Mouse (Mus musculus): ENCODE data around the gene St6galnac4. TPM values are rescaled to one million over a fixed set of nuclear protein-coding genes. Genes with fewer than 3 reads are reported as not detected.
A peak's percentile ranks its signal among the peaks of the same experiment; 100 is the strongest.

St6galnac4 gene
- total RNA-seq, 1 experiment from 2014 or later: 13.6 TPM

DNA sequence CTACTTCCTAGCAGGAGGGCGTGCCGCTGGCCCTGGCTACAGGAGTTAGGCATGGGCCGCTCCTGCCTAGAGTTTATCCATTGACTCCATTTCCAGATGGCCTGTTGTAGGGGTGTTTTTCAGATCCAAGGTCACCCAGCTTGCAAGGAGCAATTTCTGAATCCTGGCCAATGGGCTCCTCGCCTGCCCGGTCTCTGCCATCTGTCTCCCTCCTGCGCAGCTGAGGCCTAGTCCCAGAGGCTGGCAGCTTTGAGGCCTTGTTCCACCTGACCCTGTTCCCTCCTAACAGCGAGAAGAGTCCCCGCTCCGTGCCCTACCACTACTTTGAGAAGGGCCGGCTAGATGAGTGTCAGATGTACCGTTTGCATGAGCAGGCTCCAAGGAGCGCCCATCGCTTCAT, 9.8 kb downstream of the St6galnac4 start:
- no peak for ATAC-seq (ENCODE audit: extremely low read depth, insufficient number of reproducible peaks, low FRiP score, poor library complexity, severe bottlenecking)

DNA sequence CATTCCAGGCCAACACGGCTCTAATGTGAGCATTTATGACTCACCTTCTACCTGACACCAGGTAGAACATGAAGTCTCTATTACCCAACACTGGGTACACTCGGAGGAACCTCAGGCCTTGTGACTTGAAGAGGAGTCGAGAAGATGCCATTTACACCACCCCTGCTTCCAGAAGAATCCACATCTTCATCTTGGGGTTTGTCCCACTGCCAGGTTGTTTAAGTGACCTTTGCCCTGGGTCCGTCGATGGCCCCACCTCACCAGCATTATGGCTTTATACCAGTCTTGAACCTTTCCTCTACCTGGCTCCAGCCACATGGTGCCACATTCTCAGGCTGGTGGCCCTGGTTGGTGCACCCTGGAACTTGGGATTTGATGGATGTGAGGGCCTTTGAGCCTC, 10.4 kb downstream of the St6galnac4 start:
- ATAC-seq (ENCODE audit: extremely low read depth, insufficient number of reproducible peaks, low FRiP score, poor library complexity, severe bottlenecking): no peak

DNA sequence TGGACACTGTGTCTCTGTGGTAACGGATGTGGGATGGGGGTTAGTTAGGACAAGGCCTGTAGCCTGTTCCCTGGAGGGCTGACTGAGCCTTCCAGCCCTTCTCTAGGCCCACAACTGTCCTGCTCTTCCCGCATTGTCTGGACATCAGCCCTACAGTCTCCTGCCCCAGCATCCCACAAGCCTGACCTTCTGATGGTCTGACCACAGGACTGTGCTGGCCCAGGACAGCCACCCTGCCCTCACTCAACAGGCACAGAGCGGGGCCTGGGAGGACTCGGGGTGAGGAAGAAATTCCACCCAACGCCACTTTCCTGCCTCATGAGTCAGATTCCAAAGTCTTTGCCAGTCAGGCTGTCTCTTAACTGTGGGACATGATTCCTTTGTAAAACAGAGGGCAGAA, 10.8 kb downstream of the St6galnac4 start:
- no peak for ATAC-seq (ENCODE audit: extremely low read depth, insufficient number of reproducible peaks, low FRiP score, poor library complexity, severe bottlenecking)

DNA sequence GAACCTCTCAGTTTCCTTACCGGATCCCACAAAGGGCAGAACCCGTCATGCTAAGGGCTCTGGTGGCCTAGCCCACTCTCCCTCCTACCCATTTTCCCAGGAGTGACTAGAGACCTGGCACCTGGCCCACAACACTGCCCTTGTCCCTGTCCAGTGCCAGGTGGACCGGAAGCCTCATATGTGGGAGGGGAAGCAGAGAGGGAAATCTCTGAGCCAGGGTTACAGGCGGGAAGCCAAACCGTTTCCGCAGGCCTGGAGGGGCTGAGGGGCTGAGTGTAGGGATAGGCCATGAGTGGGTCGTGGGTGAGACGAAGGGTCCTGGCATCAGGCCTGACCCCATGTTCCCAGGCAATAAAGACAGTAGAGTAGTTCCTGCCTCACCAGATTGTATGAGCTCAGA, 11.6 kb downstream of the St6galnac4 start:
- ATAC-seq (ENCODE audit: extremely low read depth, insufficient number of reproducible peaks, low FRiP score, poor library complexity, severe bottlenecking): no peak

DNA sequence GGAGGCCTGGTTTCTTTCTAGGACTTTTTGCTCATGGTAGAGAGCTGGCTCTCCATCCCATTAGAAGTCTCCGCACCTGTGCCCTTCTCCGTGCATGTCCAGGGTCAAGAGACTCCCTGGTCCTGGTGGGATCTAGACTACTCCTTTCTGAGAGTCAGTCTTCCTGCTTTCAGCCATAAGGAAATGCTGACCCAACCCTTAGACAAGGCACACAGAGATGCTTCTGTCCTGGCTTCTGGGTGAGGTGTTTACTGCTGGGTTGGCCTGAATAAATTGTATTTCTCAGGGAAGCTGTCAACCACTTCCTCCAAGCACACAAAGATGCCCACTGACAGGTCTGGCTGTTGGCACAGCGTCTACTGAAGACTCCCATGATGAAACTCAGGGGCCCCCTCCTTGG, 12.5 kb downstream of the St6galnac4 start, which contains the start of gene St6galnac6:
TSS of gene St6galnac6 (plus strand) at position 301 of the 400 bp plus-strand sequence.
- ATAC-seq (ENCODE audit: extremely low read depth, insufficient number of reproducible peaks, low FRiP score, poor library complexity, severe bottlenecking): no peak

DNA sequence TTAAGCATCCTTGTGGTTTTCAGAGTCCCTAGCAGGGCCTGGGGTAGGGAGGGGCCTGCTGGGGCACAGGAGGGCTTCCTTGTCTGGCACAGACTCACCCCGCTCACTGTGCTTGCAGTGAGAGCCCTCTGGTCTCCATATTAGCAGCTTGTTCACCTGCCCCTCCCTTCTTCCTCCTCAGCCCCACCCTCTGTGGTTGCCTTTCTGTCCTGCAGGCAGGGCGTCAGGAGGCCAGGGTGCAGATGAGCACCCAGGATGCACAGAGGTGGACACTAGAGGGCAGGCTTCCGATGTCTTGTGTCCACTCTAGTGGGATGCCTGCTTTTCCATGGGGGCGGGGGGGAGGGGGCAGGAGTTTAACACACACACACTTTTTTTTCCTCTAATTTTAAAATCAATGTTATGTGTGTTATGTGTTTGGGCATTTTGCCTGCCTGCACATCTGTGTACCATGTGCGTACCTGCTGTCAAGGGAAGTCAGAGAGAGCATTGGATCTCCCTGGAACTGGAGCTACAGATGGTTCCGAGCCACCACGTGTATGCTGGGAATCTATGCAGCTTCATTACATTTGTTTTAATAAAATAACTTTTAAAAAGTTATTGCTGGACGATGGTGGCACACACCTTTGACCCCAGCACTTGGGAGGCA, 14.6 kb downstream of the St6galnac4 start:
- peak; percentile 34; the same call in 1 of the 2 replicates for ATAC-seq (ENCODE audit: extremely low read depth, insufficient number of reproducible peaks, low FRiP score, poor library complexity, severe bottlenecking)

DNA sequence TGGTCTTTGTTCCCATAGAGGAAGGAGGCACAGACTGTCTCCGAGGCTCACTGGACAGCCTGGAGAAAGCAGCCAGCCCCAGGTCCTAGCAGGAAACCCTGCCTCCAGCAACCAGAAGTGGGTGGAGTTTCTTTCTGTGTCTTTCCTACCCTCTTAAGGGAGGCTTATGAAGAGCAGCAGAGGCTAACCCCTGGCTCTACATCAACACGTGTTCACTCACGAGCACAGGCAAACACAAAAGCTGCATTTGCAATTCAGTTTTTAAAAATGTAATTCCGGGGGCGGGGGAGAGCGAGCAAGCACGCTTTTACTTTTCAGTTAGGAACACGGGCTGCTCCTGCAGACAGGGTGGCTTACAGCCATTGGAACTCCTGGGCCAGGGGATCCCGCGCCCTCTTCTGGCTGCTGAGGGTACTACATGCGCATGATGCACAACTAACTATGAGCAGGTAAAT, 15.7 kb downstream of the St6galnac4 start:
- peak; percentile 66 for ATAC-seq (ENCODE audit: extremely low read depth, insufficient number of reproducible peaks, low FRiP score, poor library complexity, severe bottlenecking)

DNA sequence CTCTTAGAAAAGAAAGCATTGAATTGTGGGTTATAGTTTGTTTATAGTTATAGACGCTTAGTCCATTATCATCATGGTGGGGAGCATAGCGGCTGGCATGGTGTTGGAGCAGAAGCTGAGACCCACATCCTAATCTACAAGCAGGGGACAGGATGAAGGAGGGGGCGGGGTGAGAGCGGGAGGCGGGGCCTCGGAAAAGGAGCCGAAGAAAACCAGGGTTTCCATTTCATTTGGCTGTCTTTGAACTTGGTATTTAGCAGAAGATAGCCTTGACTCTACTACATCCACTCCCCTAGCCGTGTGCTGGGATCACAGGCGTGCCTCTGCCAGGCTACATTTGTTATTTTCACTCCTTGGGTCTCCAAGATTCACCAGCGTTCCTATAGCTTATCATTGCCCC, 17.7 kb downstream of the St6galnac4 start:
- ATAC-seq (ENCODE audit: extremely low read depth, insufficient number of reproducible peaks, low FRiP score, poor library complexity, severe bottlenecking): no peak

DNA sequence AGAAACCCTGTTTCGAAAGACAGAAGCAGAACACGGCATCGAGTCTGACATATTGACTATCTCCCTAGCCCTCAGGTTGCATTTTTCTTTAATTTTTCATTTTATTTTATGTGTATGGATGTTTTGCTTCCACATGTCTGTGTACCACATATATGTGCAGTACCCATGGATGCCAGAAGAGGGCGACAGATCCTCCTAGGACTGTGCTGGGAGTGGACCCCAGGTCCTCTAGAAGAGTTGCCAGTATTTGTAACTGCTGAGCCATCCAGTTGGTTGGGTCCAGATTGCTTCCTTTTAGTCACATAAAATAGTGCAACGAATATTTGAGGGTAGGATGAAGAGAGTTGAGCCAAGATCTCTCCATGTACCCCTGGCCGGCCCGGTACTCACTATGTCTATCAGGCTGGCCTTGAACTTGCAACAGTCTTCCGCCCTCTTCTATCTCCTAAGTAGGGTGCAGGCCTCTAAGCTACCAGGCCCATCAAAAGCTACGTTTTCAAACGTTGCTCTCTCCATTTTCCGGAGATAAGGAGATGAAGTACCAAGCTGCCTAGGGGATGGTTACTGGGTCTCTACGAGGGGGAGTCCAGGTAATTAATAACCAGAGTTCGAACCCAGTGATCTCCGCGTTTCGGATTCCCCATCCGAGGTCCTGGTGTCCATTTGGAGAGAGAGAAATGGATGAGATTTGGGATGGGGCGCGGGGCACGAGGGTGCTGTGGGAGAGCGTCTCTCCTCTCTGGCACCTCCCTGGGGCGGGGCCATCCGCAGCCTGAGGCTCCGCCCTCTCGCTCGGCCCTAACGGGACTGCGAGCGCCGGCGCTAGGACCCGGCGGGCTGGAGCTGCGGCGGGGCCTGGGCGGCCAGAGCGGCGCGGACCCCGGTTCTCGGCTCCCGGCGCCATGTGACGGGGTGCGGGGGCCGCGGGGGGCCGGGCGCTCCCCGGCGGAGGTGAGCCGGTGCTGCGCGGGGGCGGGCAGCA, 19.6 kb downstream of the St6galnac4 start:
- peak; percentile 31 for ATAC-seq (ENCODE audit: extremely low read depth, insufficient number of reproducible peaks, low FRiP score, poor library complexity, severe bottlenecking)

DNA sequence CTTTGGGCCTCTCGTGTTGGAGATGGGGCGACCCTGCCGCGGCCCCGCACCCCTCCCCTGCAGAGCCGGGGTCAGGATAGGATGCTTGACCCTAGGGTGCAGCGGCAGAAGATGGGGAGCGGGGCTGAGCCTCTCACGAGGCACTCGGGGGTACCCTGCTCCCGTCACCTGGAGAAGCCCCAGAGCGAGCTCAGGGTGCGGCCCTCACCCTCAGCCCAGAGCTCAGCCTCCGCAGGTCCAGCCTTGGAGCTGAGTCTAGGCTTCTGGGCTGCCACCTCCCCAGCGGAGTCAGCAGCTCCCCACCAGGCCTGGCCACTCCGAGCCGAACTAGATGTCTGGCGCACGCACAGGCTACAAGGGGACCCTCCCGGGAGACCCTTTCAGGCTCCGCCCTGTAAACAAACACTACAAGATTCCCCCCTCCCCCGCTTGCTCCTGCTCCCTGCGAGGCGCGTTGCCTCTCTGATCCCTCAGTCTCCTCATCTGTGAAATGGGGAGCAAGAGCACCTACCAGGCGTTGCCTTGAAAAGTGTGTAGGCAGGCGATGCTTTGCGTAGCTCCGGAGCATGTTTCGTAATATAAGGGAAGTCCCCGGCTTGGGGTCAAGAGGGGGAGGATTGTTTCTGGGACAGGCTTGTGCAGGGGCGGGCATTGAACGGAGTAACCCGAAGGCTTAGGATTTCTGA, 20.5 kb downstream of the St6galnac4 start:
- peak; percentile 23; the same call in 1 of the 2 replicates for ATAC-seq (ENCODE audit: extremely low read depth, insufficient number of reproducible peaks, low FRiP score, poor library complexity, severe bottlenecking)

DNA sequence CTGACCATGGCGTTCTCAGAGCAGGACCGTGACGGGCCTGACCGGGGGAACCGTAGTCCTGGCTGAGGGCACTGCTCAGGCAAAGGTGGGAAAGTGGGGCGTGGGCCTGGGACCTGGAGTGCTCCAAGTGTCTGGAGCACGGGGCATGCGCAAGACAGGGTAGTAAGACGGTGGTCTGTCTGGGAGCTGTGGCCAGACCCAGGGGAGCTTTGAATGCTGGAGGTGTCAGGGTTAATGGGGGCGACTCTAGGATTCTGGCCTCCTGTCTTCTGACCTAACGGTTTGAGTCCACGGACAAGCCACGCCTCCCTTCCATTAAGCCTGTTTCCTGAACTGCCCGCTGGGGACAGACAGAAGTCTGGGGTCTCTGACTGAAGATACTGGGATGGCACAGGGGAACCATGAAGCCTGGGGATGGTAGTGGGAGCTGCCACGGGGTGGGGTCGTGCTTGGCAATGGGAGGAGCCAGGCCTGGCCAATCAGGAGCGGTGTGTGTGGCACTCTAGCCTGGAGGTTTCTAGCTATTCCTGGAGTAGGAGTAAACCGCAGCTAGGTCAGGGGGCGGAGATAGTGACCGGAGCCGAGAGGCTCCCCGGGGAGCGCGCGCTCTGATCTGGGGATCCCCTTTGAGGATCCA, 21.4 kb downstream of the St6galnac4 start:
- peak; percentile 20; the same call in 1 of the 2 replicates for ATAC-seq (ENCODE audit: extremely low read depth, insufficient number of reproducible peaks, low FRiP score, poor library complexity, severe bottlenecking)

DNA sequence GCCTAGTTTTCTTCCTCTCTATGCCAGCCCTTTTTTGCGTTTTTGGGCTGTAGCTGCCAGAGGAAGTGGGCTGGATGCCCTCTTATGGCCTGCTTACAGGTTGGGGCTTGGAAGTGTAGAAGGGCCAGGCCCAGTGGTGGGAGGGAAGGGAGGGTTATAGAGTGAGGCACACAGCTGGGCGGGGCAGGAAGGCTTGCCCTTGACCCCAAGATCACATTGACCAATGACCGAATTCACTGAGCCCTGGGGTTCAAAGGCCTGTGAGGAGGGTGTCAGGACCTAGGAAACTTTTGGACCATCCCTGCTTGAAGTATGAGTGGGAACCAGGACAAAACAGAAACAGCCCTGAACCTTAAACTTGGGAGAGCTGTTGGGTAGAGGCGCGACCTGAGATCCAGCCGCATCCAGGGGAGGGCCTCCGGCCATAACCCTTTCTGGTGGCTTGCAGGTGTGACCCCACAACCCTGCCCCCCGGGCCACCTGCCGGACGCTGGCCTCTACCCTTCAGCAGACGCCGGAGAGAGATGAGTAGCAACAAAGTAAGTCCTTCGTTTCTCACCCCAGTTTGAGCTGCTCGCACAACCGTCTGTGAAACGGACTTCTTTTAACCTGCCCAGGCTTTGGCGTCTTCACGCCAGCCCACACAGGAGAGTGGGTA, 22.0 kb downstream of the St6galnac4 start:
- no peak for ATAC-seq (ENCODE audit: extremely low read depth, insufficient number of reproducible peaks, low FRiP score, poor library complexity, severe bottlenecking)

DNA sequence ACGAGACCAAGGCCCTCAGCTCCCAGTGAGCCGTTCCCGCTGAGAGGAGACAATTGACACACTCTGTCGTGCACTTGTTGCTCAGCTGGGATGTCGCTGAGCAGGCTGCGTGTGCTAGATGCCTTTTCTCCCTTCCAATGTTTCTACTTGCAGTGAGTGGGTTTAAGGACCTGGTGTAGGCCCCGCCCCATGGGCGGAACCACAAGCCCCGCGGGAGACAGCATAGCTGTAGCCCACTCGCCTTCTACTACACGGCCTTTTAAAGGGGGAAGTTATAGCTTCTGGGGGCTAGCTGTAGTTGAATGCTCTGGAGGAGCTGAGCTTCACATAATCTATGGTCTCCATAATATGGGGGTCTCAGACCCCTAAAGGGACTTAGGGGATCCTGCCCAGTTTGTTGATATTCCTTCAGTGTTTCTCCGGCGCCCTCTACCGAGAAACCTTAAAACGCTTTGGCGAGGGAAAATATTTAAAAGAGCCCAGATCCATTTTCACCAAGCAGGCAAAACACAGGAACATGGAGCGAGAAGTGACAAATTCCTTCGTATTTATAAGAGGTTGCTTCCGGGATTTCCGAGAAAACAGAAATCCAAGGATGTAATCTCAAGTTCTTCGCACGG, 23.8 kb downstream of the St6galnac4 start:
- ATAC-seq (ENCODE audit: extremely low read depth, insufficient number of reproducible peaks, low FRiP score, poor library complexity, severe bottlenecking): no peak

DNA sequence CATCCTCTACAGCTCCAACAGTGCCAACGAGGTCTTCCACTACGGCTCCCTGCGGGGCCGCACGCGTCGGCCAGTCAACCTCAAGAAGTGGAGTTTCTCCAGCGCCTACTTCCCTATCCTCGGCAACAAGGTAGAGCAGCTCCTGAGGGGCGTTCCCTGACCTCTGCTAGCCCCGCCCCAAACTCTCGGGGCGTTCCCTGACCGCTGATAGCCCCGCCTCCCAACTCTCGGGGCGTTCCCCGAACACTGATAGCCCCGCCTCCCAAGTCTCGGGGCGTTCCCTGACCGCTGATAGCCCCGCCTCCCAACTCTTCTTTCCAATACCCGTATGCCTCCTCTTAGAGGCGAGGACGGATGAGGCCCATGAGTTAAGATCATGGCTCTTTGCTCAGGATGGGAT, 25.4 kb downstream of the St6galnac4 start:
- ATAC-seq (ENCODE audit: extremely low read depth, insufficient number of reproducible peaks, low FRiP score, poor library complexity, severe bottlenecking): no peak

DNA sequence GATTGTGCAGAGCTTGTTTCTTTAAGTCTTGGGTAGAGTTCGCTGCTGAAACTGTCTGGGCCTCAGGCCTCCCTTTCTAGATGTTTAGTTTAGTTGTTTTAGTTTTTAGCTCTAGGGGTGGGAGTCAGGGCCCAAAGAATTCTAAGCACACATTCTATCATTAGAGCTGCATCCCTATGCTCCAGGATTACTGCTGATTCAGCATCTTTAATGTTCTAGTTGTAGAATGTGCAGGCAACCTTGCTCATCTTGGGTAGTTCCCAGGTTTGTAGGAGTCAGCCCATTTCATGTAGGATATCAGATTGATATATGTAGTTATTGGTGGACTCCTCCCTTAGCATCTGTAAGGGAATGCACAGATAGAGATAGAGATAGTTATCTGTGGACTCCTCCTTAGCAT, 30.2 kb downstream of the St6galnac4 start:
- no peak for ATAC-seq (ENCODE audit: extremely low read depth, insufficient number of reproducible peaks, low FRiP score, poor library complexity, severe bottlenecking)

DNA sequence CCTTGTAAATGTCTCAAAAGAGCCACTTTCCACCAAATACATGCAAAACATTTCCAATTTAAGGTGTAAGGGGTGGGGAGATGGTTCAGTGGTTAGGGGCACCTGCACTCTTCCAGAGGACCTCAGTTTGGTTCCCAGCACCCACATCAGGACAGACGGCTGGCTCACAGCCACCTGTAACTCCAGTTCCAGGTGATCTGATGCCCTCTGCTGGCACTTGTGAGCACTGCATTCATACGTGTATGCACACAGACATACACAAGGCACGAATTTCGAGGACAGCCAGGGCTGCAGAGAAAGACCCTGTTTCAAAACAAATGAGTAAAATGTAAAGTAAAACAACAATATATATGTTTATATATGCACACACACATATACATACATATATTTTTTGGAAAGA, 30.7 kb downstream of the St6galnac4 start:
- ATAC-seq (ENCODE audit: extremely low read depth, insufficient number of reproducible peaks, low FRiP score, poor library complexity, severe bottlenecking): no peak

DNA sequence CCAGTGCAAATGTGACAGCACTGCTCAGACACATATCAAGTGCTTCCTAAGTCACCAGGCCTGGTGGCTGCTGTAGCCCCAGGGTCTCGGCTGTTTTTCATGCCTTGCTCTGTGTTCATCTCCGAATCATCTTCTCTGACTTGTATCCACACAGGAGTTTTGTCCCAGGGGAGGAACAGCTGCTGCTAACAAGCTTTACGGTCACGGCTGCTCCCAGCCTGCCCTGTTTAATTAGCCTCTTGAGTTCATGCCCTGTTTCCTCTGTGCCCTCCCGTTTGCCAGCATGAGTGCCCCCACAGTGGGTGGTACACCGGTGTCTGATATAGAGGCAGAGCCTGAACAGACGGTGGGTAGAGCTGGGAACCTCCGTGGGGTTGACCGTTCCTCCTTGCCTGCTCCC, 31.2 kb downstream of the St6galnac4 start:
- ATAC-seq (ENCODE audit: extremely low read depth, insufficient number of reproducible peaks, low FRiP score, poor library complexity, severe bottlenecking): no peak

Data from neutrophil, adult 5-6 weeks (primary cell).